17 mouse cellular contexts compared by ENCODE assay signal in the genomic region with DNA sequence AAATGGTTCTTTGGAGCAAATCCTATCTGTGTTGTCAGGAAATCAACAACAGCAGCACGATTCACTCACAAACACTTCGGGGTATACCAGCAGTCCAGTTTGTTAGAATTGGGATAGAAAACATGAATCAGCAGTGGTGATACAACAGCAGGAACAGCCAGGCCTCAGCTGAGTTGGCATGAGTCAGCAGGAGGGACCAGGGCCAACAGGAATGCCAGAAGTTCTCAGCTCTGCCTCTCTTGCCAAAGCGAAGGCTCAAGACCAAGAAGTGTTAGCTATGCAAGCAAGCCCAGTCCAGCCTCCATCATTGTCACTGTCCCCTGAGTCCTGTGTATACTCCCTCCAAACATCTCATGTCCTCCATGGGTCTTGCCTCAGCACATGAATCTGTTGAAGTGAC. TPM values are rescaled to one million over a fixed set of nuclear protein-coding genes. Genes with fewer than 3 reads are reported as not detected.
A peak's percentile ranks its signal among the peaks of the same experiment; 100 is the strongest.
DNase-seq lines count a peak whose midpoint lies in the region; ATAC-seq lines count a peak whose summit lies in the region.
"Had no signal": no experiment of that assay in that cellular context is flagged by ENCODE, and none has a peak within 500 bp of the region (broad histone marks: within the 10 kb centered on the region; RNA-seq: fewer than 3 reads in every experiment).

No protein-coding gene starts in this region.

- H3K9ac ChIP-seq in forebrain, embryonic 16.5 days (replicated peaks; ENCODE audit: low read depth, low read length), result no peak overlapping the region
- H3K9ac ChIP-seq: hindbrain, embryonic 14.5 days; liver, embryonic 15.5 days; midbrain, embryonic 13.5 days; neural tube, embryonic 12.5 days had no signal

- H3K36me3 ChIP-seq in forebrain, embryonic 16.5 days (ENCODE audit: control insufficient read depth, insufficient read depth), result no peaks in the 10 kb centered on the region
- H3K36me3 ChIP-seq: liver, embryonic 15.5 days; midbrain, embryonic 13.5 days; neural tube, embryonic 12.5 days had no signal

- ATAC-seq in frontal cortex, adult (ENCODE audit: low TSS enrichment), result peak; percentile 77
- ATAC-seq in forebrain, embryonic 16.5 days, result no peak
- ATAC-seq: midbrain, embryonic 13.5 days; Patski had no signal

- no peak for DNase-seq in frontal cortex, postnatal 10 days (ENCODE audit: low spot score in 2 of 2)
- peak; percentile 13 for DNase-seq in layer of hippocampus, adult 9-11 months
- DNase-seq in layer of hippocampus, postnatal 14 days (ENCODE audit: low spot score in 2 of 2), result no peak
- DNase-seq in 3T3-L1 (ENCODE audit: low read depth, low spot score), result peak; percentile 86
- peak; percentile 65 to 75 for DNase-seq in adrenal gland, postnatal 36 days
- no peak for DNase-seq in thymus, postnatal 25 days

- no peak overlapping the region for H3K27ac ChIP-seq in forebrain, embryonic 16.5 days (ENCODE audit: low read length)
- H3K27ac ChIP-seq: hindbrain, embryonic 14.5 days; kidney, postnatal 0 days; left cerebral cortex, adult 2 months; liver, embryonic 15.5 days; midbrain, embryonic 13.5 days; neural tube, embryonic 12.5 days had no signal

- WGBS in forebrain, embryonic 16.5 days, result 93% methylated on average over 3 of the region's 3 CpGs

- H3K27me3 ChIP-seq in forebrain, embryonic 16.5 days (replicated peaks; ENCODE audit: control insufficient read depth, insufficient read depth, low read length), result no peaks in the 10 kb centered on the region
- H3K27me3 ChIP-seq: liver, embryonic 15.5 days; midbrain, embryonic 13.5 days; neural tube, embryonic 12.5 days; Patski had no signal

- H3K9me3 ChIP-seq in forebrain, embryonic 16.5 days (ENCODE audit: control insufficient read depth, low read length), result no peaks in the 10 kb centered on the region
- H3K9me3 ChIP-seq: liver, embryonic 15.5 days; midbrain, embryonic 13.5 days; neural tube, embryonic 12.5 days had no signal

- no peaks in the 10 kb centered on the region for H3K4me1 ChIP-seq in forebrain, embryonic 16.5 days (replicated peaks; ENCODE audit: control insufficient read depth, insufficient read depth, low read length)
- H3K4me1 ChIP-seq: liver, embryonic 15.5 days; midbrain, embryonic 13.5 days; neural tube, embryonic 12.5 days had no signal

- H3K4me2 ChIP-seq in forebrain, embryonic 16.5 days (ENCODE audit: low read length), result no peak overlapping the region
- H3K4me2 ChIP-seq: hindbrain, embryonic 14.5 days; liver, embryonic 15.5 days; midbrain, embryonic 13.5 days; neural tube, embryonic 12.5 days had no signal

- H3K4me3 ChIP-seq in forebrain, embryonic 16.5 days (replicated peaks; ENCODE audit: low read length), result no peak overlapping the region
- H3K4me3 ChIP-seq: left cerebral cortex, adult 2 months; liver, embryonic 15.5 days; midbrain, embryonic 13.5 days; neural tube, embryonic 12.5 days had no signal

RNA-seq across cellular contexts. Expression of a gene that starts 27.0 kb away (rescaled TPM):
- total RNA-seq in layer of hippocampus, postnatal 14 days (2021), result not detected
- not detected for total RNA-seq in adrenal gland, postnatal 36 days (2021)
- polyA plus RNA-seq in forebrain, embryonic 16.5 days (2015; fragmentation: Nextera tagmentation; extraction: Ambion mirVana), result not detected in 2 replicates
- total RNA-seq: granulocyte monocyte progenitor cell, adult 5-6 weeks; left cerebral cortex, adult 2 months had no signal
- polyA plus RNA-seq: hindbrain, embryonic 14.5 days; kidney, postnatal 0 days; liver, embryonic 15.5 days; midbrain, embryonic 13.5 days; neural tube, embryonic 12.5 days; Patski; small intestine, adult 2 months had no signal

RNA-seq across cellular contexts. Expression of a gene that starts 32.6 kb away (rescaled TPM):
- 10 to 100 TPM in 1 of 2 experiments, 1 to 10 TPM in 1; 9.5 to 11.1 TPM for total RNA-seq in layer of hippocampus, postnatal 14 days (2021)
- 10 to 100 TPM; 10.7 to 11.8 TPM for total RNA-seq in adrenal gland, postnatal 36 days (2021)
- 0.48 and 0.71 TPM in 2 replicates for polyA plus RNA-seq in forebrain, embryonic 16.5 days (2015; fragmentation: Nextera tagmentation; extraction: Ambion mirVana)
- total RNA-seq: granulocyte monocyte progenitor cell, adult 5-6 weeks had no signal

Comparison
In these comparisons a context has a peak if more than half of its experiments do, and no peak if none do; other contexts are left out.
1. DNase-seq: peak in layer of hippocampus, adult 9-11 months (single experiment), 3T3-L1 (single experiment) and adrenal gland, postnatal 36 days (2 of 2); none in frontal cortex, postnatal 10 days (0 of 2), layer of hippocampus, postnatal 14 days (0 of 2) and thymus, postnatal 25 days (single experiment).